Mouse (Mus musculus): ENCODE results near the gene Tcfl5.

The Tcfl5 gene

GRCm38 (mm10) chr2:180598157-180598705 is 44.3 kb downstream of the Tcfl5 start:
- no peak for DNase-seq (ENCODE audit: low spot score)

GRCm38 (mm10) chr2:180597490-180597889 is 45.0 kb downstream of the Tcfl5 start, which contains the start of gene Col9a3:
TSS of gene Col9a3 (plus strand) at chr2:180597790.
- no peak for DNase-seq (ENCODE audit: low spot score)

GRCm38 (mm10) chr2:180589123-180589831 is 53.2 kb downstream of the Tcfl5 start, which contains the start of gene Ogfr:
TSS of gene Ogfr (plus strand) at chr2:180589245.
- DNase-seq (ENCODE audit: low spot score) = peak; percentile 80

- no peak for DNase-seq (ENCODE audit: low spot score)
Observed at GRCm38 (mm10) chr2:180588736-180589122, 53.8 kb downstream of the Tcfl5 start.

GRCm38 (mm10) chr2:180583154-180583507 is 59.4 kb downstream of the Tcfl5 start:
- DNase-seq (ENCODE audit: low spot score) = no peak

GRCm38 (mm10) chr2:180582481-180583153 is 59.9 kb downstream of the Tcfl5 start:
- DNase-seq (ENCODE audit: low spot score) = peak; percentile 96

GRCm38 (mm10) chr2:180581002-180581401 is 61.5 kb downstream of the Tcfl5 start, which contains the start of gene Mrgbp:
TSS of gene Mrgbp (plus strand) at chr2:180581304.
- no peak for DNase-seq (ENCODE audit: low spot score)

- DNase-seq (ENCODE audit: low spot score) = peak; percentile 45
Observed at GRCm38 (mm10) chr2:180578686-180579085, 63.8 kb downstream of the Tcfl5 start.

GRCm38 (mm10) chr2:180576482-180576881 is 66.0 kb downstream of the Tcfl5 start:
- DNase-seq (ENCODE audit: low spot score) = no peak

Data from spleen, adult 12 weeks (tissue).